Mouse (Mus musculus): Measurements from ENCODE around the gene Cd2.

DNA sequence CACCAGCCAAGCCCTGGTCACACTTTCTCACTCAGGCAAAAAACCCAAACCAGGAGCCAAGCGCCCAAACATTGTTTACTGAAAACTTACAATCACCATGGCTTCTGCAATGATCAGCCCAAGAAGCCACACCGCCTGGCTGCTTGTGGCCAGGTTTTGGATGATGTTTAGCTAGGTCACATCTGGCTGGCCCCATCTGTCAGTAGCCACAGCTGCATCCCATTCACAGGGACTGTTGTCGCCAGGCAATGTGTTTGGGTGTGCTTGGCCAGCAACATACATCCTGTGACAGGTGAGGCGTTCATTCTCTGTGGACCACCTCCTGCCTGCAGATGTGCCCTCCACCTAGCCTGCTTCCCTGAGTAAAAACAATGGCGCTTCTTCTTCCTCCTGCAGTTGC, 4.9 kb upstream of the Cd2 start:
- TF ChIP-seq POLR2A (IDR thresholded peaks at IDR 0.05; ENCODE audit: borderline replicate concordance, low read depth, low read length), result no peak
- no peak for TF ChIP-seq CTCF (IDR thresholded peaks at IDR 0.05; ENCODE audit: low read depth, low read length)
